Mouse (Mus musculus) forebrain, embryonic 13.5 days (tissue): ENCODE results near the gene Dctn2. TPM values are rescaled to one million over a fixed set of nuclear protein-coding genes. Genes with fewer than 3 reads are reported as not detected.
A peak's percentile ranks its signal among the peaks of the same experiment; 100 is the strongest.

Experiments used
- ATAC-seq: fragments of 200-750 bp; cut with Nextera tagmentation; 2 replicates; pipeline ENCODE4 v1.8.0; 2017
- H3K27ac ChIP-seq: fragments of 300-500 bp; sonication (generic); 2 replicates; pipeline ENCODE4 v1.5.1; 2015; ENCODE audit warnings: inconsistent platforms, mild to moderate bottlenecking, moderate library complexity
- H3K27me3 ChIP-seq: fragments of 300-500 bp; sonication (generic); 2 replicates; pipeline ENCODE4 v1.6.1; 2015; ENCODE audit warnings: mild to moderate bottlenecking, inconsistent platforms
- H3K36me3 ChIP-seq: fragments of 300-500 bp; sonication (generic); 2 replicates; pipeline ENCODE4 v1.6.1; 2015; ENCODE audit warnings: mild to moderate bottlenecking, inconsistent platforms; ENCODE audit not compliant: poor library complexity, severe bottlenecking
- H3K4me1 ChIP-seq: fragments of 300-500 bp; sonication (generic); 2 replicates; pipeline ENCODE4 v1.6.1; 2015; ENCODE audit warnings: inconsistent platforms
- H3K4me2 ChIP-seq: fragments of 300-500 bp; sonication (generic); 2 replicates; pipeline ENCODE4 v1.6.1; 2015; ENCODE audit warnings: inconsistent platforms, mild to moderate bottlenecking, moderate library complexity
- H3K4me3 ChIP-seq: fragments of 300-500 bp; sonication (generic); 2 replicates; pipeline ENCODE4 v1.5.1; 2015; ENCODE audit warnings: mild to moderate bottlenecking, inconsistent platforms
- H3K9ac ChIP-seq: fragments of 300-500 bp; sonication (generic); 2 replicates; pipeline ENCODE4 v1.6.1; 2015; ENCODE audit warnings: mild to moderate bottlenecking, inconsistent platforms
- H3K9me3 ChIP-seq: fragments of 300-500 bp; sonication (generic); replicated peaks from 2 replicates; pipeline ENCODE4 v1.6.1; 2016; ENCODE audit warnings: inconsistent platforms
- WGBS: fragments of 180-500 bp; shearing (Covaris S2); methylation state at CpG from one replicate; pipeline ENCODE4 v1.1.7; 2015; 5-methylcytosine and 5-hydroxymethylcytosine counted together
- polyA plus RNA-seq: library from polyadenylated mRNA; unstranded; fragments of >200 nt; fragmentation: Nextera tagmentation; extraction: Ambion mirVana; gene quantifications from 2 replicates; pipeline ENCODE4 v1.2.1, GENCODE M21; 2015

The Dctn2 gene
- polyA plus RNA-seq, 1 experiment from 2014 or later: 262 TPM

DNA sequence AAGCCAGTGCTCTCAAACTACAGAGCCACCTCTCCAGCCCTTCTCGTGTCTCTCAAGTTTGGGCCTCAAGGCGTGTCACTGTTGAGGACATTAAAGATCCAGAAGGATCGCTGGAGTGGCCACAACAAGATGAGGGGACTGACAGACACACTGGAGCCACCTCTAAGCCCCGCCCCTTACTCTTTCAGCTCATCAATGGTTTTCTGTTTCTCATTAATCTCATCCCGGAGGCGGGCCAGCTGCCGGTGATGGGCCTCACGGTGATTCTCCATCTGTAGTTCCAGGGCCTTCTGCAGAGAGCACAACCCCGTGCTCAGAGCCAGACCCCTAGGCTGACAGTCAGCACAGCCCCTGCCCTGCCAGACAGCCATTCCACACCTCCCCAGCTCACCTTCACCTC, 29.6 kb upstream of the Dctn2 start:
- Histone ChIP-seq H3K9me3 (no peaks in the 10 kb centered on the region), H3K4me1 (no peaks in the 10 kb centered on the region), H3K9ac (no peak overlapping the region), H3K4me2 (no peak overlapping the region), H3K27me3 (no peaks in the 10 kb centered on the region), H3K4me3 (no peak overlapping the region), H3K36me3 (peaks cover 81% of the 10 kb centered on the region), H3K27ac (no peak overlapping the region)
- 47% methylated on average over 9 of the region's 9 CpGs for WGBS
- ATAC-seq: no peak

- Histone ChIP-seq H3K27ac (no peak overlapping the region), H3K9me3 (no peaks in the 10 kb centered on the region), H3K27me3 (no peaks in the 10 kb centered on the region), H3K36me3 (peaks cover 88% of the 10 kb centered on the region), H3K4me2 (no peak overlapping the region), H3K4me3 (no peak overlapping the region), H3K9ac (no peak overlapping the region), H3K4me1 (no peaks in the 10 kb centered on the region)
- no peak for ATAC-seq
- WGBS: 77% methylated on average over 18 of the region's 18 CpGs
Observed at GRCm38 (mm10) chr10:127238241-127238824, 27.8 kb upstream of the Dctn2 start.

GRCm38 (mm10) chr10:127250810-127251209, 15.4 kb upstream of the Dctn2 start:
- WGBS: 89% methylated on average over 5 of the region's 5 CpGs
- Histone ChIP-seq H3K9me3 (no peaks in the 10 kb centered on the region), H3K27ac (no peak overlapping the region), H3K9ac (no peak overlapping the region), H3K4me1 (no peaks in the 10 kb centered on the region), H3K4me2 (no peak overlapping the region), H3K4me3 (no peak overlapping the region), H3K36me3 (peaks cover 27% of the 10 kb centered on the region), H3K27me3 (no peaks in the 10 kb centered on the region)
- ATAC-seq: no peak

DNA sequence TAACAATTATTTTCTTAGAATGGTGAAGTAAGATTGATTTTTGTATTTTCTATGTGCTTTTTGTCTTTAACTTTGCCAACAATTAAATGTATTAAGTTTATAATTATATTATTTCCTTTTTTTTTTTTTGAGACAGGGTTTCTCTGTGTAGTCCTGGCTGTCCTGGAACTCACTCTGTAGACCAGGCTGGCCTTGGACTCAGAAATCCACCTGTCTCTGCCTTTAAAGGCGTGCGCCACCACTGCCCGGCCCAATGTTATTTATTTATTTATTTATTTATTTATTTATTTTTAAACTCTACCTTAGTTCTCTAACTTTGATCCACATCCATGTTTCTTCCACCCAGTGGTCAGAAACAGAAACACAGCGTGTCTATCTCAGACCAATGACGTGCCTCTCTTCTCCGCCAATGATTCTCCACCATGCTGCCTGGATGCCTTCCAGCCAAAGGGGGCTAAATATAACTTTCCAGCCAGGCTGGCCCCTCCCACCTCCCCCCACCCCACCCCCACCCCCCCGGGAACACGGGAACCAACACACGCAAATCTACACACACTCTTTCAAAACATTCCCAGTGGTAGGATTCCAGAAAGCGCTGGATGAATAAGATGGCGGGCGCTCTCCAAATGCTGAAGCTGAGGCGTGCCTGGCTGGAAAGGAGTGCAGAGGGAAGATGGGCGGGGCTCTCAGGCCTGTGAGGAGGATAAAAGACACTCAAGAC, 10.4 kb upstream of the Dctn2 start:
- WGBS: 22% methylated on average over 14 of the region's 14 CpGs
- Histone ChIP-seq H3K27me3 (no peaks in the 10 kb centered on the region), H3K4me2 (peak overlapping the region; percentile 34), H3K9me3 (no peaks in the 10 kb centered on the region), H3K36me3 (peaks cover 9% of the 10 kb centered on the region; the same call in 1 of the 2 replicates), H3K27ac (no peak overlapping the region), H3K4me1 (peaks cover 26% of the 10 kb centered on the region), H3K4me3 (0 out of 2 replicates have a peak overlapping the region, but pooled peaks have one; percentile 6), H3K9ac (no peak overlapping the region)
- peak; percentile 63 for ATAC-seq

GRCm38 (mm10) chr10:127257790-127258189, 8.4 kb upstream of the Dctn2 start:
- no peaks in the 10 kb centered on the region for H3K9me3 ChIP-seq
- no peaks in the 10 kb centered on the region for H3K27me3 ChIP-seq
- peaks cover 9% of the 10 kb centered on the region; the same call in 1 of the 2 replicates for H3K36me3 ChIP-seq
- no peak overlapping the region for H3K27ac ChIP-seq
- H3K4me2 ChIP-seq: no peak overlapping the region
- peaks cover 40% of the 10 kb centered on the region for H3K4me1 ChIP-seq
- no peak overlapping the region for H3K9ac ChIP-seq
- no peak for ATAC-seq
- H3K4me3 ChIP-seq: no peak overlapping the region
- 88% methylated on average over 6 of the region's 6 CpGs for WGBS

DNA sequence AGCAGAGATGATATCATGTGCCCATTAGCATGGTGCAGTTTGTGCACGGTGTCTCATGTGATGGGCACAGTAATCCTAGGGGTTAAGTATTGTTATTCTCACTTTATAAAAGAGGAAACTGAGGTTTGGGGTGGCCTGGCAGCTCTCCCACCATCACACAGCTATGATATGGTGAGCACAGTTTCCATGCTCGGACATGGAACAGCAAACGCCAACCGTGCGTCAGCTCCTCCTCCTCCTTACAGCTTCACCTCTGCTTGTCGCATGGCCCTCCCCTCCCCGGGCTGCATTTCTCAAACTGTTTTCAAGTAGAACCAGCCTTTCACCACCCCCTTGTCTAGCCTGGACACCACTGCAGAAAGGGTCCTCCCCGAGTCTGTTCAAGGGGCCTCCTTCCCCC, 7.7 kb upstream of the Dctn2 start:
- Histone ChIP-seq H3K4me1 (peaks cover 40% of the 10 kb centered on the region), H3K9ac (no peak overlapping the region), H3K9me3 (no peaks in the 10 kb centered on the region), H3K36me3 (peaks cover 9% of the 10 kb centered on the region; the same call in 1 of the 2 replicates), H3K27me3 (no peaks in the 10 kb centered on the region), H3K4me2 (peak overlapping the region; percentile 81), H3K4me3 (no peak overlapping the region), H3K27ac (no peak overlapping the region)
- WGBS: 85% methylated on average over 8 of the region's 8 CpGs
- ATAC-seq: no peak

DNA sequence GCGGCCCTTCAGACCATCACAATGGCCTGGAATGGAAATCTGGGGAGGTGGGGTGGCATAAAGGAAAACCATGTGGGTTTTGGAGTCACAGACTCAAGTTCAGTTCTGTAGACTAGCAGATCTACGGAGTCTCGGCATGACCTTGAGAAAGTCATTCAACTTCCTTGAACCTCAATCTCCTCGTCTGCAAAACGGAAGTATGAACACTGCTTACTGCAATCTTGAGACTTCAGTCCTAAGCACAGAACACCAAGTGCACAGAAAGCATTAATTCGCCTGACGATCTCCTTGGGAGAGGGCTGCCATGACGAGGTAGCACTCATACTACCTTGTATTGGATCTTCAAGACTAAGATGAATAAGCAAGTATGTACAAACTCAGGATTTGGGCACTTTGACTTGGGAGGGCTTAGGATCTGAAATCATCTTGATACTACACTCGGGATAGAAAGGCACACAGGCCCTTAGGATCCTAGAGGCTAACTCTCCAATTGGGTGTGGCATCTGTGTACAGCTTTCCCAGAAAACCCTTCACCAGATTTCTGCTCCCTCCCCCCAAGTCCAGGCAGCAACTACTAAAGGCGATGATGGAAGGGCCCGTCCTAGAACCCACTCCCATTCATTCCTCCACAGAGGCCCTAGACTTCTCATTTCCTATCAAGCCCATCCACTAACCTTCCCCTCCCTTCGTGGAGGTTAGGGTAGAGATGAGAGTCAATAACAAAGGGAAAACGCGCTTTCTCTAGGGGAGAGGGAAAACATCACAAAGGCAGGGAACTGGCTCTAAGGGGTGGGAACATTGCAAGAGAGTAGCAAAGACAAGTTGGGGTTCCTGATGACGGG, 4.2 kb upstream of the Dctn2 start:
- ATAC-seq: no peak
- 60% methylated on average over 15 of the region's 15 CpGs for WGBS
- H3K4me2 ChIP-seq: peak overlapping the region; percentile 81

DNA sequence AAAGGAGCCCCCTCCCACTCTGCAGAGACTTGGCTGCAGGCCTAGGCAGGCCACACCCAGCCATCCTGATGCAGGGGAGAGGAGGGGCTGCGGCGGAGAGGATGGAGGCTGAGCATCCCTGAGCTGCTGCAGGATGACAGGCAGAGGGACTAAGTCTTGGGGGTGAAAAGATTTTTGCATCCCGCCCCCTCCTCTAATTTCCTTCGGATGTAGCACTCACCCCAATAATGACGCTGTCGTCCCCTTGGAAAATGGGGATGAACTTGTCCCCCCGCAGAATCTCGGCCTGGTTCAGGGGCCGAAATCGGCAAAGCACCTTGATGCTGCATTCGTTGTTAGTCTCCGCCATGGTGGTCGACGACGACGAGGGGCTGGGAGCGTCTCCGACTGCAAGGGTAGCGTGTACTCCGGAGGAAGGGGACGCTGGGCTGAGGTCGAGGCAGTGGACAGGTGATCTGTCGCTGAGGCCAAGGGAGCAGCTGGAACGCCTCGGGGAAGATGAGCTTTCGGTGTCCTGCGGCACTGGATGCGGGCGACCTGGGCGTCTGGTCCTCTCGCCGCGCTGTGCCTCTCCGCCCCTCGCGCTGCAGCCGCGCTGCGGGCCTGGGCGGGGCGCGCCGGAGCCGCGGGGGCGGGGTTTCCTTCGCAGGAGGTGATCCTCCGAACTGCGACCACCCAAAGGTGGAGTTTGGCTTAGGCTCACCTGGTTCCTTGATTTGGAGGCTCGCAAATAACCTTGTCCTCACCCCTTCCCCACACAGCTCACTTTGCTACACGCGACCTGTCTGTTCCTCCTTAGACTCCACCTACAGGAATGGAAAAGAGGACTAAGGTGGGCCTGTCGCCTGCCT, 3.4 kb upstream of the Dctn2 start, which contains the start of gene Kif5a:
Kif5a (minus strand) TSS at position 801 of the 851 bp plus-strand sequence.
- under 1% methylated on average over 47 of the region's 53 CpGs for WGBS
- peak within 1 kb of the TSS; percentile 81 for H3K4me2 ChIP-seq
- H3K27ac ChIP-seq: peak within 1 kb of the TSS; percentile 85
- H3K4me3 ChIP-seq: peak within 1 kb of the TSS; percentile 66
- H3K9me3 ChIP-seq: no peaks in the 10 kb centered on the region
- peak; percentile 46 for ATAC-seq
- peak within 1 kb of the TSS; percentile 84 for H3K9ac ChIP-seq
- H3K36me3 ChIP-seq: peaks cover 3% of the 10 kb centered on the region; the same call in 1 of the 2 replicates
- H3K27me3 ChIP-seq: 0 out of 2 replicates have a peak, but pooled peaks cover 8% of the 10 kb centered on the region
- H3K4me1 ChIP-seq: peaks cover 51% of the 10 kb centered on the region

More for the DNA sequence above, 4.2 kb upstream of the Dctn2 start:
- peak overlapping the region; percentile 66 for H3K4me3 ChIP-seq
- H3K4me1 ChIP-seq: peaks cover 42% of the 10 kb centered on the region
- 0 out of 2 replicates have a peak, but pooled peaks cover 8% of the 10 kb centered on the region for H3K27me3 ChIP-seq
- peak overlapping the region; percentile 85 for H3K27ac ChIP-seq
- peak overlapping the region; percentile 84 for H3K9ac ChIP-seq
- H3K9me3 ChIP-seq: no peaks in the 10 kb centered on the region
- H3K36me3 ChIP-seq: peaks cover 9% of the 10 kb centered on the region; the same call in 1 of the 2 replicates

DNA sequence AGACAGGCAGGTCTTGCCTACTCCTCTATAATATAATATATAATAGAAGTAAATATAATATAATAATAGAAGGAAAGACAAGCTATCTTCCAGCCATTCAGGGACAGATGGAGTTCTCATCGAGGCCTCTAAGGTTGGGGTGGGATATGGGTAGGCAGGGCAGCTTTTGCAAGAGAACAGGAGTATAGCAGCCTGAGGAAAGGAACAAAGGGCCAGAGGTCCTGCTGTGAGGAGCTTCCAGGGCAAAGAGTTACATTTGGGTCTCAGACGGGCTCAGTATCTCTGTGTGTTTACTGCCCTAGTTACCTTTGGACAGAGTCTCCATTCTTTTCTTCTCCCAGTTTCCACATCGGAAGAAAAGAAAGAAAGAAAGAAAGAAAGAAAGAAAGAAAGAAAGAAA, 2.5 kb upstream of the Dctn2 start:
- H3K4me2 ChIP-seq: peak overlapping the region; percentile 81
- H3K4me1 ChIP-seq: peaks cover 54% of the 10 kb centered on the region
- H3K27ac ChIP-seq: no peak overlapping the region
- WGBS: 31% methylated on average over 3 of the region's 3 CpGs
- H3K9me3 ChIP-seq: no peaks in the 10 kb centered on the region
- H3K4me3 ChIP-seq: peak overlapping the region; percentile 66; the same call in 1 of the 2 replicates
- H3K36me3 ChIP-seq: peaks cover 6% of the 10 kb centered on the region
- H3K27me3 ChIP-seq: 0 out of 2 replicates have a peak, but pooled peaks cover 8% of the 10 kb centered on the region
- H3K9ac ChIP-seq: no peak overlapping the region
- no peak for ATAC-seq

DNA sequence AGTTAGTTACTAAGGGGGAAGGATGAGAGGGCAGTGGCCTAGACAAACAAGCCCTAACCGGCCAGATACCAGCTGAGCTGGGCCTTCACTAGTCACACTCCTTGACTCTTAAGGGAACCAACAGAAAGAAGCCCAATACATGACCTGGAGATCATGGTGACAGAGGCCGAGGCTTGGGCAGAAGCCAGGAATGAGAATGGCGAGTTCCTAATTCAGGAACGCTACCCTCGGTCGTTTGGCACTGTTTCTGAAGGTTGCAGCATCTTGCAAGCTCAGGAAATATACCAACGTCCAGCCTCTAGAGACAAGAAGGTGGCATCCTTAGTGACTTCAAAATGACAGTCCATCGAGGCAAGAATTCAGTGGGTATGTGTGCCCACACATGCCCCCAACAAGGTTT, 1.8 kb upstream of the Dctn2 start:
- H3K4me3 ChIP-seq: no peak overlapping the region
- peaks cover 53% of the 10 kb centered on the region for H3K4me1 ChIP-seq
- no peak overlapping the region for H3K27ac ChIP-seq
- H3K27me3 ChIP-seq: 0 out of 2 replicates have a peak, but pooled peaks cover 8% of the 10 kb centered on the region
- peaks cover 10% of the 10 kb centered on the region for H3K36me3 ChIP-seq
- ATAC-seq: no peak
- H3K9ac ChIP-seq: no peak overlapping the region
- H3K4me2 ChIP-seq: no peak overlapping the region
- no peaks in the 10 kb centered on the region for H3K9me3 ChIP-seq
- 74% methylated on average over 8 of the region's 8 CpGs for WGBS

- Histone ChIP-seq H3K9ac (no peak overlapping the region), H3K9me3 (no peaks in the 10 kb centered on the region), H3K4me1 (peaks cover 46% of the 10 kb centered on the region), H3K4me2 (no peak overlapping the region), H3K27me3 (0 out of 2 replicates have a peak, but pooled peaks cover 8% of the 10 kb centered on the region), H3K27ac (no peak overlapping the region), H3K36me3 (peaks cover 13% of the 10 kb centered on the region), H3K4me3 (no peak overlapping the region)
- ATAC-seq: no peak
- WGBS: 60% methylated on average over 4 of the region's 4 CpGs
Observed at GRCm38 (mm10) chr10:127264971-127265370, 1.2 kb upstream of the Dctn2 start.
